Mouse (Mus musculus) intestine, embryonic 16.5 days (tissue): ENCODE measurements around the gene Scyl1. TPM values are rescaled to one million over a fixed set of nuclear protein-coding genes. Genes with fewer than 3 reads are reported as not detected.
A peak's percentile ranks its signal among the peaks of the same experiment; 100 is the strongest.
"Not testable (repeated sequence)": the region's sequence is repeated elsewhere in the genome, so short reads cannot be mapped to it uniquely, and the experiment has no call there.

Source experiments
- ATAC-seq: fragments of 200-750 bp; cut with Nextera tagmentation; 2 replicates; pipeline ENCODE4 v1.8.0; 2017; ENCODE audit warnings: moderate TSS enrichment, moderate library complexity
- H3K27ac ChIP-seq: fragments of 300-500 bp; sonication (generic); 2 replicates; pipeline ENCODE4 v1.5.1; 2014; ENCODE audit warnings: mild to moderate bottlenecking, low read length
- H3K27me3 ChIP-seq: fragments of 300-500 bp; sonication (generic); replicated peaks from 2 replicates; pipeline ENCODE4 v1.6.1; 2014; ENCODE audit warnings: low read length, control low read depth, mixed read lengths; ENCODE audit not compliant: control insufficient read depth, insufficient read depth
- H3K36me3 ChIP-seq: fragments of 300-500 bp; sonication (generic); 2 replicates; pipeline ENCODE4 v1.6.1; 2014; ENCODE audit warnings: low read length, control low read depth; ENCODE audit not compliant: control insufficient read depth, insufficient read depth
- H3K4me1 ChIP-seq: fragments of 300-500 bp; sonication (generic); 2 replicates; pipeline ENCODE4 v1.6.1; 2014; ENCODE audit warnings: low read length, control low read depth, mixed read lengths; ENCODE audit not compliant: control insufficient read depth, insufficient read depth
- H3K4me2 ChIP-seq: fragments of 300-500 bp; sonication (generic); 2 replicates; pipeline ENCODE4 v1.6.1; 2014; ENCODE audit warnings: low read depth, low read length, control low read depth
- H3K4me3 ChIP-seq: fragments of 300-500 bp; sonication (generic); 2 replicates; pipeline ENCODE4 v1.5.1; 2014; ENCODE audit warnings: mild to moderate bottlenecking, low read length
- H3K9ac ChIP-seq: fragments of 300-500 bp; sonication (generic); 2 replicates; pipeline ENCODE4 v1.6.1; 2014; ENCODE audit warnings: low read depth, low read length
- H3K9me3 ChIP-seq: fragments of 300-500 bp; sonication (generic); 2 replicates; pipeline ENCODE4 v1.6.1; 2016; ENCODE audit warnings: low read length, control low read depth; ENCODE audit not compliant: control insufficient read depth
- WGBS: fragments of 180-500 bp; shearing (Covaris S2); extraction: QIAGEN DNeasy Blood & Tissue Kit; methylation state at CpG from one replicate; pipeline ENCODE4 v1.1.7; 2014; 5-methylcytosine and 5-hydroxymethylcytosine counted together
- polyA plus RNA-seq: library from polyadenylated mRNA; unstranded; fragments of >200 nt; fragmentation: Nextera tagmentation; extraction: Ambion mirVana; gene quantifications from 2 replicates; pipeline ENCODE4 v1.2.1, GENCODE M21; 2015

Scyl1 gene
- 58.9 and 64.3 TPM in 2 replicates for polyA plus RNA-seq

GRCm38 (mm10) chr19:5770925-5771860 is at the start of gene Scyl1:
Gene Scyl1, minus strand, starts transcription at chr19:5771419.
- Histone ChIP-seq H3K9me3 (no peaks in the 10 kb centered on the region), H3K4me3 (peak within 1 kb of the TSS; percentile 80), H3K27ac (peak within 1 kb of the TSS; percentile 91), H3K27me3 (no peaks in the 10 kb centered on the region), H3K4me1 (peaks cover 11% of the 10 kb centered on the region), H3K4me2 (peak within 1 kb of the TSS; percentile 90), H3K36me3 (peaks cover 6% of the 10 kb centered on the region; the same call in 1 of the 2 replicates), H3K9ac (peak within 1 kb of the TSS; percentile 92)
- under 1% methylated on average over 64 of the region's 64 CpGs for WGBS
- ATAC-seq = peak; percentile 98

- Histone ChIP-seq H3K4me1 (peaks cover 55% of the 10 kb centered on the region), H3K4me2 (no peak overlapping the region), H3K27ac (peak overlapping the region; percentile 46), H3K9ac (no peak overlapping the region), H3K4me3 (no peak overlapping the region), H3K36me3 (no peaks in the 10 kb centered on the region), H3K9me3 (no peaks in the 10 kb centered on the region), H3K27me3 (no peaks in the 10 kb centered on the region)
- WGBS = 45% methylated on average over 12 of the region's 12 CpGs
- ATAC-seq = no peak
Observed at GRCm38 (mm10) chr19:5819549-5819948, 48.3 kb upstream of the Scyl1 start.

GRCm38 (mm10) chr19:5818590-5818977 is 47.4 kb upstream of the Scyl1 start:
- no peak overlapping the region for H3K4me3 ChIP-seq
- WGBS = 70% methylated on average over 6 of the region's 6 CpGs
- no peak overlapping the region for H3K4me2 ChIP-seq
- H3K27me3 ChIP-seq = no peaks in the 10 kb centered on the region
- 0 out of 2 replicates have a peak overlapping the region, but pooled peaks have one; percentile 43 for H3K9ac ChIP-seq
- 0 out of 2 replicates have a peak overlapping the region, but pooled peaks have one; percentile 46 for H3K27ac ChIP-seq
- peaks cover 46% of the 10 kb centered on the region for H3K4me1 ChIP-seq
- no peaks in the 10 kb centered on the region for H3K36me3 ChIP-seq
- no peaks in the 10 kb centered on the region for H3K9me3 ChIP-seq
- ATAC-seq = no peak

GRCm38 (mm10) chr19:5817703-5818589 is 46.7 kb upstream of the Scyl1 start:
- Histone ChIP-seq H3K27me3 (no peaks in the 10 kb centered on the region), H3K9ac (peak overlapping the region; percentile 72), H3K4me1 (peaks cover 41% of the 10 kb centered on the region), H3K27ac (peak overlapping the region; percentile 90), H3K4me2 (peak overlapping the region; percentile 50), H3K4me3 (peak overlapping the region; percentile 28; the same call in 1 of the 2 replicates), H3K36me3 (no peaks in the 10 kb centered on the region), H3K9me3 (no peaks in the 10 kb centered on the region)
- WGBS = 23% methylated on average over 21 of the region's 21 CpGs
- ATAC-seq = peak; percentile 68

- H3K9ac ChIP-seq = no peak overlapping the region; the same call in 1 of the 2 replicates
- no peak overlapping the region for H3K4me3 ChIP-seq
- WGBS = 57% methylated on average over 4 of the region's 4 CpGs
- no peaks in the 10 kb centered on the region for H3K27me3 ChIP-seq
- peak overlapping the region; percentile 89 for H3K27ac ChIP-seq
- ATAC-seq = peak; percentile 78
- H3K4me1 ChIP-seq = peaks cover 49% of the 10 kb centered on the region
- H3K36me3 ChIP-seq = no peaks in the 10 kb centered on the region
- no peak overlapping the region for H3K4me2 ChIP-seq
- no peaks in the 10 kb centered on the region for H3K9me3 ChIP-seq
Observed at GRCm38 (mm10) chr19:5815928-5816327, 44.7 kb upstream of the Scyl1 start.

GRCm38 (mm10) chr19:5815010-5815409 is 43.8 kb upstream of the Scyl1 start:
- no peak overlapping the region for H3K4me2 ChIP-seq
- peaks cover 58% of the 10 kb centered on the region for H3K4me1 ChIP-seq
- H3K27me3 ChIP-seq = no peaks in the 10 kb centered on the region
- no peaks in the 10 kb centered on the region for H3K9me3 ChIP-seq
- H3K9ac ChIP-seq = no peak overlapping the region
- ATAC-seq = no peak
- 68% methylated on average over 7 of the region's 7 CpGs for WGBS
- H3K4me3 ChIP-seq = no peak overlapping the region
- no peak overlapping the region; the same call in 1 of the 2 replicates for H3K27ac ChIP-seq
- H3K36me3 ChIP-seq = no peaks in the 10 kb centered on the region

GRCm38 (mm10) chr19:5814048-5814447 is 42.8 kb upstream of the Scyl1 start:
- not testable (repeated sequence) for H3K36me3 ChIP-seq, H3K9me3 ChIP-seq, H3K27ac ChIP-seq, H3K27me3 ChIP-seq, ATAC-seq, H3K4me3 ChIP-seq, H3K4me2 ChIP-seq, H3K9ac ChIP-seq
- H3K4me1 ChIP-seq = peaks cover 61% of the 10 kb centered on the region
- WGBS = 52% methylated on average over 1 of the region's 1 CpGs

GRCm38 (mm10) chr19:5813567-5813966 is 42.3 kb upstream of the Scyl1 start:
- H3K9me3 ChIP-seq = no peaks in the 10 kb centered on the region
- H3K4me1 ChIP-seq = peaks cover 64% of the 10 kb centered on the region
- ATAC-seq = no peak

More at GRCm38 (mm10) chr19:5813567-5813966, 42.3 kb upstream of the Scyl1 start:
- Histone ChIP-seq H3K4me2 (no peak overlapping the region), H3K27ac (no peak overlapping the region), H3K36me3 (no peaks in the 10 kb centered on the region), H3K4me3 (no peak overlapping the region), H3K27me3 (no peaks in the 10 kb centered on the region), H3K9ac (no peak overlapping the region)
- WGBS = 88% methylated on average over 3 of the region's 3 CpGs
